In the genomic region with DNA sequence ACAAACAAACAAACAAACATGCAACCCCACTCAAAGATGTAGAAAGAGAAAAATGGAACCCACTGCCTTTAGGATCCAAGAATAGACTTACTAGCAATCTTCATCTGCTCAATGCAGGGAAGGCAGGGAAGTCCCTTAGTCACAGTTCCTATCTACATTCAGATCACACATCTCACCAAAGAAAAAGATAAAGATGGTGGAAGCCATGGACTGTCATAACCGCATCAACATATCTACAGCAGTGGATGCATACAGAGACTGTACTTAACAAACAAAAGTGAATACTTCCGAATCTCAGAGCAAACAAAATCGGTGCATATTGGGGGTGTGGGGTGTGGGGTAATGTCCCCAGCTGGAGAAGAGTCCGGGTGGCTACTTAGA, we compare ENCODE assay signal across 8 mouse cellular contexts.
A peak's percentile ranks its signal among the peaks of the same experiment; 100 is the strongest.
DNase-seq lines count a peak whose midpoint lies in the region; ATAC-seq and TF ChIP-seq lines count a peak whose summit lies in the region.
"Had no signal": no experiment of that assay in that cellular context is flagged by ENCODE, and none has a peak within 500 bp of the region (broad histone marks: within the 10 kb centered on the region; RNA-seq: fewer than 3 reads in every experiment).

No protein-coding gene starts in this region.

- peak overlapping the region; percentile 41; the same call in 1 of the 2 replicates for H3K4me3 ChIP-seq in heart, postnatal 0 days (ENCODE audit: low read depth, low read length)
- H3K4me3 ChIP-seq in bone marrow, adult 2 months (replicated peaks; ENCODE audit: control insufficient read depth, low read depth, low read length), result peak overlapping the region; percentile 67
- H3K4me3 ChIP-seq in liver, embryonic 12.5 days, result peak overlapping the region; percentile 52

- TF ChIP-seq POLR2A in bone marrow, adult 2 months (IDR thresholded peaks at IDR 0.05; ENCODE audit: borderline replicate concordance, control insufficient read depth, low read depth, low read length), result no peak

- no peak overlapping the region for H3K27ac ChIP-seq in heart, postnatal 0 days (ENCODE audit: low read depth)
- 0 out of 2 replicates have a peak overlapping the region, but pooled peaks have one; percentile 8 for H3K27ac ChIP-seq in bone marrow, adult 2 months (ENCODE audit: control insufficient read depth, insufficient read depth, low read depth, low read length, poor library complexity)
- no peak overlapping the region for H3K27ac ChIP-seq in liver, embryonic 12.5 days
- H3K27ac ChIP-seq: limb, embryonic 15.5 days had no signal

- ATAC-seq in heart, postnatal 0 days (ENCODE audit: insufficient read depth, low read depth), result no peak
- no peak for ATAC-seq in liver, embryonic 12.5 days

- H3K27me3 ChIP-seq in heart, postnatal 0 days (ENCODE audit: control insufficient read depth, insufficient read depth, low read length), result no peaks in the 10 kb centered on the region; the same call in 1 of the 2 replicates
- H3K27me3 ChIP-seq in liver, embryonic 12.5 days (replicated peaks), result no peaks in the 10 kb centered on the region
- H3K27me3 ChIP-seq: limb, embryonic 15.5 days had no signal

- TF ChIP-seq CTCF in heart, postnatal 0 days (IDR thresholded peaks at IDR 0.05; ENCODE audit: low read depth), result no peak
- TF ChIP-seq CTCF in bone marrow, adult 2 months (IDR thresholded peaks at IDR 0.05; ENCODE audit: control insufficient read depth, insufficient read depth, low read length), result no peak

- H3K36me3 ChIP-seq in heart, postnatal 0 days (replicated peaks; ENCODE audit: control insufficient read depth, insufficient read depth, low read length), result no peaks in the 10 kb centered on the region
- no peaks in the 10 kb centered on the region for H3K36me3 ChIP-seq in liver, embryonic 12.5 days
- H3K36me3 ChIP-seq: limb, embryonic 15.5 days had no signal

- DNase-seq in heart, postnatal 0 days (ENCODE audit: low spot score), result no peak
- DNase-seq in heart, adult 18-20 months, result no peak
- DNase-seq in CD4-positive, CD25-positive, alpha-beta regulatory T cell, adult 2 months (ENCODE audit: low read depth, low spot score), result peak; percentile 25
- DNase-seq in ovary, postnatal 14 days (ENCODE audit: low spot score), result no peak
- no peak for DNase-seq in neural tube, embryonic 10.5 days (ENCODE audit: extremely low spot score, low spot score)

- WGBS in heart, postnatal 0 days, result 72% methylated on average over 4 of the region's 4 CpGs
- 34% methylated on average over 4 of the region's 4 CpGs for WGBS in bone marrow, adult 2 months
- WGBS in liver, embryonic 12.5 days (ENCODE audit: insufficient replicate concordance), result 47% methylated on average over 4 of the region's 4 CpGs

- H3K9me3 ChIP-seq in heart, postnatal 0 days (replicated peaks; ENCODE audit: control insufficient read depth, low read length), result 0 out of 2 replicates have a peak, but pooled peaks cover 3% of the 10 kb centered on the region
- no peaks in the 10 kb centered on the region for H3K9me3 ChIP-seq in liver, embryonic 12.5 days (replicated peaks)
- H3K9me3 ChIP-seq: limb, embryonic 15.5 days had no signal

- peaks cover 14% of the 10 kb centered on the region for H3K4me1 ChIP-seq in heart, postnatal 0 days (ENCODE audit: control insufficient read depth, insufficient read depth)
- no peaks in the 10 kb centered on the region; the same call in none of the 2 replicates for H3K4me1 ChIP-seq in bone marrow, adult 2 months (ENCODE audit: control insufficient read depth, insufficient read depth, low read length)
- peaks cover 52% of the 10 kb centered on the region for H3K4me1 ChIP-seq in liver, embryonic 12.5 days

- TF ChIP-seq EP300 in heart, postnatal 0 days (IDR thresholded peaks at IDR 0.05; ENCODE audit: low read depth), result no peak

- peak overlapping the region; percentile 68 for H3K4me2 ChIP-seq in heart, postnatal 0 days (ENCODE audit: low read depth, low read length)
- peak overlapping the region; percentile 71 for H3K4me2 ChIP-seq in liver, embryonic 12.5 days

- H3K9ac ChIP-seq in heart, postnatal 0 days (replicated peaks; ENCODE audit: low read depth, low read length), result 0 out of 2 replicates have a peak overlapping the region, but pooled peaks have one; percentile 44
- no peak overlapping the region for H3K9ac ChIP-seq in liver, embryonic 12.5 days
- H3K9ac ChIP-seq: limb, embryonic 15.5 days had no signal
